Mouse (Mus musculus) E14TG2a.4 (cell line): ENCODE measurements around the gene Slc6a9.

Experiments used
- CTCF ChIP-seq: conservative IDR thresholded peaks from 2 replicates; pipeline ENCODE4 v1.5.1; 2014; ENCODE audit warnings: low read length
- NANOG ChIP-seq: IDR thresholded peaks from 2 replicates; pipeline ENCODE4 v1.6.1; 2014; ENCODE audit warnings: borderline replicate concordance, low read length, mixed read lengths
- POU5F1 ChIP-seq: IDR thresholded peaks from 2 replicates; pipeline ENCODE4 v1.6.1; 2014; ENCODE audit warnings: low read length, borderline replicate concordance

DNA sequence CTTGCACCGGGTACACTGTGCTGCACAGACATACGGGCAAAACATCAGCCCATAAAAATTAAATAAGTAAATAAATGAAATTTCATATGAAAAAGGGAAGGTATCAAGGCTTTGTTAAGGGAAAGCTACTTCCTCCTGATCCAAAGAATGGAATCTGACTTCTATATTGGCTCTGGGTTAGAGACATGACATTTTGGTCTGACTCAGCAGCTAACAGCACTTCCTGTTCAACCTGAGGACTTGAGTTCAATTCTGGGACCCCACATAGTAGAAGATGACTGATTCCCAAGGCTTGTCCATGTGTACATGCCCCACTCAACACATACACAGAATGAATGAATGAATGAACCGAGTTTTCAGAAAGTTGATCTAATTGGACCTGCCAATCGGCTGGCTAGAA is 83.5 kb downstream of the Slc6a9 start:
- no peak for TF ChIP-seq CTCF
- TF ChIP-seq POU5F1, result no peak
- no peak for TF ChIP-seq NANOG
